Mouse (Mus musculus) ES-E14 (cell line): Measurements from ENCODE around the gene Ddx5. TPM values are rescaled to one million over a fixed set of nuclear protein-coding genes. Genes with fewer than 3 reads are reported as not detected.

Experiments used
- DNase-seq: peaks from one replicate; pipeline ENCODE4 v3.0.0-alpha.2; 2013; ENCODE audit warnings: low read depth, low spot score
- H3K27ac ChIP-seq: 2 replicates; pipeline ENCODE4 v1.5.1; 2012; ENCODE audit warnings: low read depth, mild to moderate bottlenecking, low read length, moderate library complexity, mixed read lengths; ENCODE audit not compliant: poor library complexity, insufficient read depth, severe bottlenecking
- H3K36me3 ChIP-seq: 2 replicates; pipeline ENCODE4 v1.6.1; 2012; ENCODE audit warnings: mild to moderate bottlenecking, low read length, moderate library complexity, mixed read lengths; ENCODE audit not compliant: control insufficient read depth, poor library complexity, insufficient read depth, severe bottlenecking
- H3K4me1 ChIP-seq, 2 experiments: fragments of 150-350 bp in 1 of 2; sonication (generic) in 1 of 2; 2 replicates each; pipeline ENCODE4 v1.6.1; 2012; ENCODE audit warnings: low read length in 2 of 2, mild to moderate bottlenecking in 1 of 2, mixed read lengths in 1 of 2; ENCODE audit not compliant: control insufficient read depth in 2 of 2, insufficient read depth in 2 of 2, poor library complexity in 1 of 2
- H3K4me3 ChIP-seq, 2 experiments: fragments of 150-350 bp in 1 of 2; sonication (generic) in 1 of 2; 2 replicates each; pipeline ENCODE4 v1.5.1; 2012; ENCODE audit warnings: low read length in 2 of 2, low read depth in 1 of 2, mild to moderate bottlenecking in 1 of 2, mixed read lengths in 1 of 2; ENCODE audit not compliant: insufficient read depth in 1 of 2, poor library complexity in 1 of 2, severe bottlenecking in 1 of 2
- H3K9ac ChIP-seq: 2 replicates; pipeline ENCODE4 v1.6.1; 2012; ENCODE audit warnings: low read depth, mild to moderate bottlenecking, low read length, mixed read lengths; ENCODE audit not compliant: poor library complexity, insufficient read depth, severe bottlenecking
- H3K9me3 ChIP-seq: fragments of 150-350 bp; sonication (generic); 2 replicates; pipeline ENCODE4 v1.6.1; 2012; ENCODE audit warnings: low read depth, mild to moderate bottlenecking, low read length; ENCODE audit not compliant: control insufficient read depth, insufficient read depth
- CHD2 ChIP-seq: IDR thresholded peaks from 2 replicates; pipeline ENCODE4 v1.6.1; 2014; ENCODE audit warnings: mild to moderate bottlenecking, low read depth, low read length, inconsistent platforms
- HCFC1 ChIP-seq: IDR thresholded peaks from 2 replicates; pipeline ENCODE4 v1.6.1; 2012; ENCODE audit warnings: low read length, inconsistent platforms, borderline replicate concordance; ENCODE audit not compliant: insufficient read depth
- MAFK ChIP-seq: IDR thresholded peaks from 2 replicates; pipeline ENCODE4 v1.6.1; 2014; ENCODE audit warnings: mild to moderate bottlenecking, low read depth, low read length, inconsistent platforms; ENCODE audit not compliant: insufficient read depth
- ZC3H11A ChIP-seq: IDR thresholded peaks from 2 replicates; pipeline ENCODE4 v1.6.1; 2012; ENCODE audit warnings: low read depth, mild to moderate bottlenecking, inconsistent platforms, low read length, borderline replicate concordance
- ZNF384 ChIP-seq: IDR thresholded peaks from 2 replicates; pipeline ENCODE4 v1.6.1; 2012; ENCODE audit warnings: low read depth, low read length, inconsistent platforms
- in situ Hi-C, 2 experiments: fragments of 600-800 bp; cut with MboI; formaldehyde crosslinking; loops; one replicate each; pipeline ENCODE4 v1.15.1; 2025; ENCODE audit warnings: low sequenced_read_pairs in 2 of 2, inconsistent platforms in 1 of 2; ENCODE audit not compliant: unreplicated experiment in 2 of 2
- total RNA-seq: library from RNA; depleted of rRNA; stranded (reverse); fragments of 300-350 nt; gene quantifications from 2 replicates; pipeline ENCODE4 v1.2.3, GENCODE M21; 2012; rRNA removed

Ddx5 gene
- total RNA-seq, 1 experiment, result 403 TPM

DNA sequence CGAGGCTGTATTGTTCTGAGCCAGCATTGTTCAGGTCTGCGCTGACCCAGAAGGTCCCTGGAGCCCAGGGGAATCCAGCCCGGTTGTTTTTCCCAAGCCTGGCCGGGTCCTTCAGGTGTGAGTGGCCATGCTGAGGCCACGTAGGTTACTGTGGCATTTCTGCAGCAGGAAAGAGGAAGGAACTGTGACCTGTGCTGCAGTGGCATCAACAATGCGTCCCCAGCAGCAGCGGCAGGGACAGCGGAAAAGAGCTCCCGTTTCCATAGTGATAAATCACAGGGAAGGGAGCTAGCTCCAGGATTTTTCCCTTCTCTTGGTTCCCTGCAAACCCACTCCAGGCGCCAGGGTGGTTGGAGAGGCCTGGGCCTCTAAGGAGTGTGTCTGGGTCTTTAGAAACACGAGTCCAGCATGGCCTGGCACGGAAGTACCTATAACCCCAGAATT is 51.8 kb downstream of the Ddx5 start:
- H3K27ac ChIP-seq, result no peak overlapping the region
- no peak for DNase-seq
- H3K4me3 ChIP-seq, result no peak overlapping the region
- H3K9me3 ChIP-seq, result no peaks in the 10 kb centered on the region
- TF ChIP-seq MAFK (no peak), ZC3H11A (no peak), ZNF384 (no peak), HCFC1 (no peak), CHD2 (no peak)
- no peak overlapping the region for H3K9ac ChIP-seq
- H3K36me3 ChIP-seq, result no peaks in the 10 kb centered on the region
- in situ Hi-C loops, result loop anchor here in 1 of 2 experiments (25.0 kb wide), 1 partner anchor 225 kb away; no protein-coding TSS in a partner anchor
- peaks cover 3 to 4% of the 10 kb centered on the region in 2 experiments; a peak in 2 of 4 replicates for H3K4me1 ChIP-seq

DNA sequence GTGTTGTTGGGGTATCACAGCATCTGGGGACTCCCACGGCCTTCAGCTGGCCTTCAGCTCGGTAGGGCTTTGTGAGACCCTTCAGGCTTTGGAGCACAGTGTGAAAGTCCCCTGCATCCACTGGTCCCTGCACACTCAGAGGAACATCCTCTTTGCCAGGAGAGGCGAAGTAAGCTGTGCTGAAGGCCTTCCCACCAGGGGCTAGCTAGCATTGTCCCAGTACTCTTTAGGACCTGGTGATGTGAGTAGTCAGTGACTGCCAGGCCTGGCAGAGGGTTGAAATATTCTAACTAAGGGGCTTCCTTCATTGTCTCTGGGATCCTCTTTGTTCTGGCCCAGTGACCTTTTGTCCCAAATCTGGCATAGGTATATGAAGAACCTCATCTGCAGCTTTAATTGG is 52.4 kb downstream of the Ddx5 start:
- Histone ChIP-seq H3K4me3 (no peak overlapping the region), H3K27ac (no peak overlapping the region), H3K9ac (no peak overlapping the region), H3K9me3 (no peaks in the 10 kb centered on the region), H3K4me1 (peaks cover 3 to 4% of the 10 kb centered on the region in 2 experiments; a peak in 2 of 4 replicates), H3K36me3 (no peaks in the 10 kb centered on the region)
- in situ Hi-C loops, result loop anchor here in 1 of 2 experiments (25.0 kb wide), 1 partner anchor 224 kb away; no protein-coding TSS in a partner anchor
- DNase-seq, result no peak
- no peak for TF ChIP-seq MAFK
- TF ChIP-seq HCFC1, result no peak
- no peak for TF ChIP-seq CHD2
- no peak for TF ChIP-seq ZC3H11A
- no peak for TF ChIP-seq ZNF384

DNA sequence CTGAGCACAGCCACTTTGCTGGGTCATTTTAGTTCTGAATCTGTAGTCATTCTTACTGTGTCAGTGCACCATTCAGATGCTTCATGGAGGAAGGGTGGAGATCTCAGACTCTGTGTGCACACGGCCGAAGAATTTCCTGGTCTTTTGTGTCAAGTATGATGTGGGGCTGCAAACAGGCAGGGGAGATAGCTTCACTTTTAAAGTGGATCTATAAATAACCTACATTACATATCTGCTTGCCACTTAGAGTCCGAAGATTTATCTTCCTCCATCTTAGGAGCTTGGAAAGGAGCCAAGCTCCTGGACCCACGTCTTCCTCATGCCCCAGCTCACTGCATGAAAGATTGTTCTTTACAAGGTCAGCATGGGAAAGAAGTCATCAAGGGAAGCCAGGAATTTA is 58.3 kb downstream of the Ddx5 start:
- no peak for TF ChIP-seq HCFC1
- TF ChIP-seq ZC3H11A, result no peak
- TF ChIP-seq MAFK, result no peak
- no peak for TF ChIP-seq CHD2
- no peak for TF ChIP-seq ZNF384
- H3K36me3 ChIP-seq, result no peaks in the 10 kb centered on the region
- DNase-seq, result no peak
- no peak overlapping the region for H3K9ac ChIP-seq
- in situ Hi-C loops, result loop anchor here in 1 of 2 experiments (25.0 kb wide), 1 partner anchor 218 kb away; no protein-coding TSS in a partner anchor
- H3K27ac ChIP-seq, result no peak overlapping the region
- no peaks in the 10 kb centered on the region for H3K9me3 ChIP-seq
- H3K4me3 ChIP-seq, result no peak overlapping the region
- no peaks in the 10 kb centered on the region; a peak in 1 of 4 replicates for H3K4me1 ChIP-seq

Other genes with a start within 250 kb of the Ddx5 start
- 33.6 and 34.4 TPM in 2 replicates for gene Tex2, start 175.8 kb downstream of the Ddx5 start, total RNA-seq
- gene Pecam1, start 38.6 kb downstream of the Ddx5 start, total RNA-seq, result 83.9 and 117 TPM in 2 replicates
- 0.58 TPM in 1 of 2 replicates, not detected in the other for gene Milr1, start 38.0 kb downstream of the Ddx5 start, total RNA-seq
- gene Polg2, start 9.6 kb downstream of the Ddx5 start, total RNA-seq, result 8.7 and 11.4 TPM in 2 replicates
- 14.1 and 15.4 TPM in 2 replicates for gene Cep95, start 67 bp upstream of the Ddx5 start, total RNA-seq
- 19.9 and 25.3 TPM in 2 replicates for gene Smurf2, start 131.5 kb upstream of the Ddx5 start, total RNA-seq
- 212 and 245 TPM in 2 replicates for gene Kpna2, start 210.4 kb upstream of the Ddx5 start, total RNA-seq
- 3.6 and 5.7 TPM in 2 replicates for gene 1810010H24Rik, start 236.5 kb upstream of the Ddx5 start, total RNA-seq